Mouse (Mus musculus) kidney, embryonic 15.5 days (tissue): ENCODE measurements around the gene Snx6. TPM values are rescaled to one million over a fixed set of nuclear protein-coding genes. Genes with fewer than 3 reads are reported as not detected.
A peak's percentile ranks its signal among the peaks of the same experiment; 100 is the strongest.

Experiments used
- ATAC-seq: fragments of 200-750 bp; cut with Nextera tagmentation; replicated peaks from 2 replicates; pipeline ENCODE4 v1.8.0; 2017; ENCODE audit warnings: moderate TSS enrichment; ENCODE audit not compliant: low FRiP score
- H3K27ac ChIP-seq: fragments of 300-500 bp; sonication (generic); 2 replicates; pipeline ENCODE4 v1.5.1; 2015; ENCODE audit warnings: mild to moderate bottlenecking, inconsistent platforms
- H3K27me3 ChIP-seq: fragments of 300-500 bp; sonication (generic); 2 replicates; pipeline ENCODE4 v1.6.1; 2015; ENCODE audit warnings: inconsistent platforms
- H3K36me3 ChIP-seq: fragments of 300-500 bp; sonication (generic); 2 replicates; pipeline ENCODE4 v1.6.1; 2015; ENCODE audit warnings: inconsistent platforms
- H3K4me1 ChIP-seq: fragments of 300-500 bp; sonication (generic); 2 replicates; pipeline ENCODE4 v1.6.1; 2015; ENCODE audit warnings: inconsistent platforms
- H3K4me2 ChIP-seq: fragments of 300-500 bp; sonication (generic); 2 replicates; pipeline ENCODE4 v1.6.1; 2015; ENCODE audit warnings: moderate library complexity, mild to moderate bottlenecking, inconsistent platforms
- H3K4me3 ChIP-seq: fragments of 300-500 bp; sonication (generic); replicated peaks from 2 replicates; pipeline ENCODE4 v1.5.1; 2015; ENCODE audit warnings: mild to moderate bottlenecking, inconsistent platforms
- H3K9ac ChIP-seq: fragments of 300-500 bp; sonication (generic); 2 replicates; pipeline ENCODE4 v1.6.1; 2015; ENCODE audit warnings: mild to moderate bottlenecking, inconsistent platforms
- H3K9me3 ChIP-seq: fragments of 300-500 bp; sonication (generic); replicated peaks from 2 replicates; pipeline ENCODE4 v1.6.1; 2016; ENCODE audit warnings: inconsistent platforms
- WGBS: fragments of 180-500 bp; shearing (Covaris S2); methylation state at CpG from one replicate; pipeline ENCODE4 v1.1.7; 2015; ENCODE audit warnings: mixed read lengths; 5-methylcytosine and 5-hydroxymethylcytosine counted together
- polyA plus RNA-seq: library from polyadenylated mRNA; unstranded; fragments of >200 nt; fragmentation: Nextera tagmentation; extraction: Ambion mirVana; gene quantifications from 2 replicates; pipeline ENCODE4 v1.2.1, GENCODE M21; 2015

Gene Snx6
- polyA plus RNA-seq, 1 experiment from 2014 or later, result 186 TPM

GRCm38 (mm10) chr12:54828043-54828442 lies 32.5 kb upstream of the Snx6 start:
- Histone ChIP-seq H3K27me3 (no peaks in the 10 kb centered on the region), H3K9ac (no peak overlapping the region), H3K4me1 (0 out of 2 replicates have a peak, but pooled peaks cover 3% of the 10 kb centered on the region), H3K4me2 (no peak overlapping the region), H3K4me3 (no peak overlapping the region), H3K27ac (no peak overlapping the region), H3K9me3 (no peaks in the 10 kb centered on the region), H3K36me3 (no peaks in the 10 kb centered on the region)
- ATAC-seq, result no peak
- 67% methylated on average over 1 of the region's 1 CpGs for WGBS

- no peak for ATAC-seq
- no peaks in the 10 kb centered on the region for H3K36me3 ChIP-seq
- 0 out of 2 replicates have a peak, but pooled peaks cover 3% of the 10 kb centered on the region for H3K4me1 ChIP-seq
- H3K4me2 ChIP-seq, result no peak overlapping the region
- WGBS, result 97% methylated on average over 3 of the region's 3 CpGs
- H3K9me3 ChIP-seq, result no peaks in the 10 kb centered on the region
- no peaks in the 10 kb centered on the region for H3K27me3 ChIP-seq
- no peak overlapping the region for H3K27ac ChIP-seq
- no peak overlapping the region for H3K9ac ChIP-seq
- H3K4me3 ChIP-seq, result no peak overlapping the region
These were observed 29.7 kb upstream of the Snx6 start for GRCm38 (mm10) chr12:54825202-54825601.

GRCm38 (mm10) chr12:54822836-54823426 lies 27.4 kb upstream of the Snx6 start:
- Histone ChIP-seq H3K27me3 (no peaks in the 10 kb centered on the region), H3K9ac (no peak overlapping the region), H3K9me3 (no peaks in the 10 kb centered on the region), H3K4me1 (0 out of 2 replicates have a peak, but pooled peaks cover 3% of the 10 kb centered on the region), H3K4me3 (no peak overlapping the region), H3K4me2 (no peak overlapping the region), H3K36me3 (no peaks in the 10 kb centered on the region), H3K27ac (no peak overlapping the region)
- 59% methylated on average over 4 of the region's 4 CpGs for WGBS
- no peak for ATAC-seq

- no peaks in the 10 kb centered on the region for H3K36me3 ChIP-seq
- H3K27ac ChIP-seq, result no peak overlapping the region
- no peak overlapping the region for H3K4me2 ChIP-seq
- WGBS, result 45% methylated on average over 2 of the region's 2 CpGs
- no peak for ATAC-seq
- H3K9ac ChIP-seq, result no peak overlapping the region
- H3K27me3 ChIP-seq, result no peaks in the 10 kb centered on the region
- no peak overlapping the region for H3K4me3 ChIP-seq
- H3K4me1 ChIP-seq, result 0 out of 2 replicates have a peak, but pooled peaks cover 3% of the 10 kb centered on the region
- H3K9me3 ChIP-seq, result no peaks in the 10 kb centered on the region
These were observed 25.2 kb upstream of the Snx6 start for GRCm38 (mm10) chr12:54820684-54821161.

GRCm38 (mm10) chr12:54819181-54819935 lies 23.9 kb upstream of the Snx6 start:
- 67% methylated on average over 6 of the region's 6 CpGs for WGBS
- Histone ChIP-seq H3K4me2 (no peak overlapping the region), H3K27me3 (no peaks in the 10 kb centered on the region), H3K4me1 (0 out of 2 replicates have a peak, but pooled peaks cover 3% of the 10 kb centered on the region), H3K4me3 (no peak overlapping the region), H3K9ac (no peak overlapping the region), H3K36me3 (no peaks in the 10 kb centered on the region), H3K9me3 (no peaks in the 10 kb centered on the region), H3K27ac (no peak overlapping the region)
- ATAC-seq, result no peak

GRCm38 (mm10) chr12:54810142-54810541 lies 14.6 kb upstream of the Snx6 start:
- Histone ChIP-seq H3K27me3 (no peaks in the 10 kb centered on the region), H3K36me3 (no peaks in the 10 kb centered on the region), H3K27ac (no peak overlapping the region), H3K9me3 (no peaks in the 10 kb centered on the region), H3K9ac (no peak overlapping the region), H3K4me3 (no peak overlapping the region), H3K4me2 (no peak overlapping the region), H3K4me1 (peaks cover 20% of the 10 kb centered on the region)
- ATAC-seq, result no peak; the same call in 1 of the 2 replicates
- WGBS, result 41% methylated on average over 2 of the region's 2 CpGs

- Histone ChIP-seq H3K9me3 (no peaks in the 10 kb centered on the region), H3K9ac (no peak overlapping the region), H3K27me3 (no peaks in the 10 kb centered on the region), H3K36me3 (no peaks in the 10 kb centered on the region), H3K4me3 (no peak overlapping the region), H3K27ac (no peak overlapping the region), H3K4me1 (peaks cover 20% of the 10 kb centered on the region), H3K4me2 (no peak overlapping the region)
- no peak for ATAC-seq
- 59% methylated on average over 6 of the region's 6 CpGs for WGBS
These were observed 12.0 kb upstream of the Snx6 start for GRCm38 (mm10) chr12:54807481-54807880.

GRCm38 (mm10) chr12:54806131-54806530 lies 10.6 kb upstream of the Snx6 start:
- H3K27ac ChIP-seq, result peak overlapping the region; percentile 73
- no peaks in the 10 kb centered on the region for H3K36me3 ChIP-seq
- no peak overlapping the region for H3K4me3 ChIP-seq
- H3K4me2 ChIP-seq, result no peak overlapping the region
- H3K4me1 ChIP-seq, result peaks cover 20% of the 10 kb centered on the region
- WGBS, result 51% methylated on average over 6 of the region's 6 CpGs
- ATAC-seq, result peak; percentile 46
- H3K27me3 ChIP-seq, result no peaks in the 10 kb centered on the region
- no peak overlapping the region for H3K9ac ChIP-seq
- no peaks in the 10 kb centered on the region for H3K9me3 ChIP-seq

- H3K36me3 ChIP-seq, result no peaks in the 10 kb centered on the region
- ATAC-seq, result no peak
- H3K9ac ChIP-seq, result no peak overlapping the region
- H3K4me3 ChIP-seq, result no peak overlapping the region
- no peaks in the 10 kb centered on the region for H3K9me3 ChIP-seq
- H3K4me2 ChIP-seq, result no peak overlapping the region
- no peaks in the 10 kb centered on the region for H3K27me3 ChIP-seq
- peak overlapping the region; percentile 73 for H3K27ac ChIP-seq
- H3K4me1 ChIP-seq, result peaks cover 19% of the 10 kb centered on the region
- WGBS, result 74% methylated on average over 6 of the region's 6 CpGs
These were observed 9.9 kb upstream of the Snx6 start for GRCm38 (mm10) chr12:54805254-54806002.

GRCm38 (mm10) chr12:54803531-54803930 lies 8.0 kb upstream of the Snx6 start:
- Histone ChIP-seq H3K9me3 (no peaks in the 10 kb centered on the region), H3K4me2 (no peak overlapping the region), H3K36me3 (no peaks in the 10 kb centered on the region), H3K9ac (no peak overlapping the region), H3K27me3 (no peaks in the 10 kb centered on the region), H3K27ac (no peak overlapping the region), H3K4me1 (peaks cover 13% of the 10 kb centered on the region), H3K4me3 (no peak overlapping the region)
- 77% methylated on average over 3 of the region's 3 CpGs for WGBS
- ATAC-seq, result no peak

- no peak overlapping the region for H3K4me2 ChIP-seq
- ATAC-seq, result no peak
- no peaks in the 10 kb centered on the region for H3K27me3 ChIP-seq
- no peak overlapping the region for H3K27ac ChIP-seq
- H3K4me1 ChIP-seq, result peaks cover 24% of the 10 kb centered on the region
- no peak overlapping the region for H3K4me3 ChIP-seq
- H3K9me3 ChIP-seq, result no peaks in the 10 kb centered on the region
- 86% methylated on average over 8 of the region's 8 CpGs for WGBS
- H3K36me3 ChIP-seq, result peaks cover 8% of the 10 kb centered on the region
- no peak overlapping the region for H3K9ac ChIP-seq
These were observed 1.2 kb upstream of the Snx6 start for GRCm38 (mm10) chr12:54796516-54797195.
